Comparison of ENCODE assay signal across 11 mouse cellular contexts in genomic region chr5:115220931-115221640, GRCm38 (mm10). TPM values are rescaled to one million over a fixed set of nuclear protein-coding genes. Genes with fewer than 3 reads are reported as not detected.
A peak's percentile ranks its signal among the peaks of the same experiment; 100 is the strongest.
DNase-seq lines count a peak whose midpoint lies in the region; ATAC-seq and TF ChIP-seq lines count a peak whose summit lies in the region.
"Had no signal": no experiment of that assay in that cellular context is flagged by ENCODE, and none has a peak within 500 bp of the region (broad histone marks: within the 10 kb centered on the region; RNA-seq: fewer than 3 reads in every experiment).

No protein-coding gene starts in this region.

- no peak for TF ChIP-seq POLR2A in myocyte (IDR thresholded peaks at IDR 0.05; ENCODE audit: insufficient read length, low read depth)

- TF ChIP-seq CTCF in kidney, postnatal 0 days (IDR thresholded peaks at IDR 0.05; ENCODE audit: low read depth) = no peak

- H3K79me2 ChIP-seq in myocyte (ENCODE audit: control insufficient read depth, insufficient read depth) = no peaks in the 10 kb centered on the region

- no peak for ATAC-seq in kidney, postnatal 0 days (replicated peaks; ENCODE audit: low FRiP score, low read depth)
- ATAC-seq in heart, embryonic 11.5 days (replicated peaks; ENCODE audit: insufficient number of reproducible peaks, low FRiP score, low TSS enrichment) = no peak
- ATAC-seq: midbrain, embryonic 15.5 days; Patski had no signal

- no peaks in the 10 kb centered on the region for H3K36me3 ChIP-seq in kidney, postnatal 0 days (ENCODE audit: insufficient read depth, low read length)
- no peaks in the 10 kb centered on the region for H3K36me3 ChIP-seq in myocyte (ENCODE audit: control insufficient read depth, insufficient read depth)
- H3K36me3 ChIP-seq in heart, embryonic 11.5 days (ENCODE audit: control insufficient read depth, insufficient read depth, low read length) = no peaks in the 10 kb centered on the region
- H3K36me3 ChIP-seq: midbrain, embryonic 15.5 days had no signal

- 29% methylated on average over 13 of the region's 13 CpGs for WGBS in kidney, postnatal 0 days
- WGBS in heart, embryonic 11.5 days (ENCODE audit: insufficient replicate concordance) = 39% methylated on average over 13 of the region's 13 CpGs

- no peak overlapping the region for H3K9ac ChIP-seq in kidney, postnatal 0 days (ENCODE audit: low read depth, low read length)
- H3K9ac ChIP-seq in heart, embryonic 11.5 days (ENCODE audit: low read depth, low read length) = no peak overlapping the region
- H3K9ac ChIP-seq: lung, embryonic 14.5 days; midbrain, embryonic 15.5 days had no signal

- H3K4me1 ChIP-seq in kidney, postnatal 0 days (replicated peaks; ENCODE audit: insufficient read depth, low read length) = no peaks in the 10 kb centered on the region
- no peaks in the 10 kb centered on the region for H3K4me1 ChIP-seq in heart, embryonic 11.5 days (ENCODE audit: control insufficient read depth, insufficient read depth, low read length)
- H3K4me1 ChIP-seq: midbrain, embryonic 15.5 days had no signal

- no peak overlapping the region for H3K4me3 ChIP-seq in kidney, postnatal 0 days (replicated peaks; ENCODE audit: low read depth, low read length)
- H3K4me3 ChIP-seq in myocyte = no peak overlapping the region
- H3K4me3 ChIP-seq in heart, embryonic 11.5 days (ENCODE audit: low read depth, low read length) = no peak overlapping the region
- H3K4me3 ChIP-seq: erythroblast, embryonic 14.5 days; midbrain, embryonic 15.5 days had no signal

- DNase-seq in kidney, postnatal 0 days (ENCODE audit: low spot score) = peak; percentile 50
- no peak for DNase-seq in kidney, postnatal 36 days
- peak; percentile 70 for DNase-seq in cerebellum, adult 18-20 months
- peak; percentile 56 to 62 for DNase-seq in cerebellum, postnatal 25 days
- DNase-seq in urinary bladder, postnatal 14 days (ENCODE audit: low spot score) = no peak
- DNase-seq: lung, embryonic 14.5 days had no signal

- H3ac ChIP-seq in myocyte (ENCODE audit: control insufficient read depth, insufficient read length) = no peak overlapping the region

- no peaks in the 10 kb centered on the region for H3K27me3 ChIP-seq in kidney, postnatal 0 days (ENCODE audit: insufficient read depth, low read length)
- no peaks in the 10 kb centered on the region for H3K27me3 ChIP-seq in myocyte (ENCODE audit: control insufficient read depth, insufficient read depth, insufficient read length)
- H3K27me3 ChIP-seq in heart, embryonic 11.5 days (ENCODE audit: control insufficient read depth, insufficient read depth, low read length) = peaks cover 13% of the 10 kb centered on the region
- H3K27me3 ChIP-seq: midbrain, embryonic 15.5 days had no signal

- H3K27ac ChIP-seq in kidney, postnatal 0 days = no peak overlapping the region
- no peak overlapping the region for H3K27ac ChIP-seq in heart, embryonic 11.5 days (ENCODE audit: low read depth, low read length)
- H3K27ac ChIP-seq: midbrain, embryonic 15.5 days had no signal

- H3K4me2 ChIP-seq in kidney, postnatal 0 days (ENCODE audit: low read length) = no peak overlapping the region
- peak overlapping the region; percentile 30 for H3K4me2 ChIP-seq in myocyte (ENCODE audit: low read depth)
- no peak overlapping the region for H3K4me2 ChIP-seq in heart, embryonic 11.5 days
- H3K4me2 ChIP-seq: lung, embryonic 14.5 days; midbrain, embryonic 15.5 days had no signal

- H3K9me3 ChIP-seq in kidney, postnatal 0 days (replicated peaks; ENCODE audit: low read length) = no peaks in the 10 kb centered on the region
- H3K9me3 ChIP-seq in heart, embryonic 11.5 days (replicated peaks; ENCODE audit: control insufficient read depth, low read length) = peaks cover 5% of the 10 kb centered on the region
- H3K9me3 ChIP-seq: midbrain, embryonic 15.5 days had no signal

TF ChIP-seq in myocyte, 11 proteins besides CTCF, POLR2A, EP300 and RAD21:
- TF ChIP-seq SRF (IDR thresholded peaks at IDR 0.05; ENCODE audit: control insufficient read depth, insufficient read length, low read depth) (no peak), MAX (IDR thresholded peaks at IDR 0.05; ENCODE audit: low read depth) (no peak), CEBPB (IDR thresholded peaks at IDR 0.05; ENCODE audit: insufficient read depth, poor library complexity, severe bottlenecking) (no peak), MYOD1 (IDR thresholded peaks at IDR 0.05; ENCODE audit: control insufficient read depth in 1 of 3, insufficient read length in 2 of 3, low read depth in 2 of 3) (no peak), POLR2AphosphoS2 (IDR thresholded peaks at IDR 0.05; ENCODE audit: insufficient read length, low read depth) (no peak), MYOG (IDR thresholded peaks at IDR 0.05; ENCODE audit: control insufficient read depth in 1 of 3, insufficient read depth in 1 of 3, insufficient read length in 2 of 3, low read depth in 2 of 3) (no peak), REST (IDR thresholded peaks at IDR 0.05; ENCODE audit: insufficient read depth, insufficient read length) (no peak), TCF3 (IDR thresholded peaks at IDR 0.05; ENCODE audit: insufficient read length, low read depth) (no peak)

RNA-seq across cellular contexts. Expression of gene Pop5, which starts 14.6 kb away (rescaled TPM):
- 160 and 161 TPM in 2 replicates for polyA plus RNA-seq in kidney, postnatal 0 days (2015; fragmentation: Nextera tagmentation; extraction: Ambion mirVana)
- polyA plus RNA-seq in myocyte (2012; fragmentation: generic; extraction: Trizol) = 82.3 TPM
- 86.9 and 90.6 TPM in 2 replicates for polyA plus RNA-seq in heart, embryonic 11.5 days (2014; fragmentation: Nextera tagmentation; extraction: Ambion mirVana)

RNA-seq across cellular contexts. Expression of gene Cabp1, which starts 26.9 kb away (rescaled TPM):
- 0.87 and 1.2 TPM in 2 replicates for polyA plus RNA-seq in kidney, postnatal 0 days (2015; fragmentation: Nextera tagmentation; extraction: Ambion mirVana)
- 3.1 TPM for polyA plus RNA-seq in myocyte (2012; fragmentation: generic; extraction: Trizol)
- polyA plus RNA-seq in heart, embryonic 11.5 days (2014; fragmentation: Nextera tagmentation; extraction: Ambion mirVana) = 0.63 and 1.3 TPM in 2 replicates
- polyA plus RNA-seq: erythroblast, embryonic 14.5 days had no signal

RNA-seq across cellular contexts. Expression of gene Rnf10, which starts 51.6 kb away (rescaled TPM):
- 120 and 124 TPM in 2 replicates for polyA plus RNA-seq in kidney, postnatal 0 days (2015; fragmentation: Nextera tagmentation; extraction: Ambion mirVana)
- 220 TPM for polyA plus RNA-seq in myocyte (2012; fragmentation: generic; extraction: Trizol)
- 58.0 and 77.3 TPM in 2 replicates for polyA plus RNA-seq in heart, embryonic 11.5 days (2014; fragmentation: Nextera tagmentation; extraction: Ambion mirVana)

RNA-seq across cellular contexts. Expression of gene Coq5, which starts 58.4 kb away (rescaled TPM):
- 44.7 and 46.6 TPM in 2 replicates for polyA plus RNA-seq in kidney, postnatal 0 days (2015; fragmentation: Nextera tagmentation; extraction: Ambion mirVana)
- 43.7 TPM for polyA plus RNA-seq in myocyte (2012; fragmentation: generic; extraction: Trizol)
- 79.6 and 81.8 TPM in 2 replicates for polyA plus RNA-seq in heart, embryonic 11.5 days (2014; fragmentation: Nextera tagmentation; extraction: Ambion mirVana)

Comparison
In these comparisons a context has a peak if more than half of its experiments do, and no peak if none do; other contexts are left out.
1. DNase-seq: peak in kidney, postnatal 0 days (single experiment), cerebellum, adult 18-20 months (2 of 2) and cerebellum, postnatal 25 days (2 of 2); none in kidney, postnatal 36 days (0 of 2) and urinary bladder, postnatal 14 days (single experiment).